Mouse (Mus musculus): ENCODE results near the gene 1810062G17Rik. TPM values are rescaled to one million over a fixed set of nuclear protein-coding genes. Genes with fewer than 3 reads are reported as not detected.

Gene 1810062G17Rik
- polyA plus RNA-seq, 1 experiment from 2014 or later: 1.4 TPM

DNA sequence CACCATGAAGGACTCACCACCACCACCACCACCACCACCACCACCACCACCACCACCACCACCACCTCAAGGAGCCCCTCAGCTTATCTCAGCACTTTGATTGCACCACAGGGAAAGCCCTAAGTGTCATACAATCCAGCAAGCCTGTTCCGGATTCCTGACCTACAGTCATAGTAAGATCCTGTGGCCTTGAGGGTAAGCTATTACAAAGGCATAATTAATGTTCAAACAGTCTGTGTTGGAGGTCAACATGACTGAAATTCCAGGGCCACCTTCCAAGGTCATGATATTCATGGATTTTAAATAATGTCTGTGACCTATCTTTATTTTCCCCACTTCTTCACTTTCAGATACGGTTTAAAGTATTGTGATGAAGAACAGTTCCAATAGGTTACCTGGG lies 4.7 kb downstream of the 1810062G17Rik start:
- Histone ChIP-seq H3K36me3 (no peaks in the 10 kb centered on the region), H3K9me3 (replicated peaks) (no peaks in the 10 kb centered on the region), H3K9ac (no peak overlapping the region), H3K4me2 (no peak overlapping the region), H3K27ac (no peak overlapping the region), H3K27me3 (replicated peaks) (no peaks in the 10 kb centered on the region), H3K4me3 (no peak overlapping the region), H3K4me1 (peaks cover 14% of the 10 kb centered on the region)
- 75% methylated on average over 2 of the region's 2 CpGs for WGBS (ENCODE audit: insufficient replicate concordance)
- no peak for ATAC-seq

DNA sequence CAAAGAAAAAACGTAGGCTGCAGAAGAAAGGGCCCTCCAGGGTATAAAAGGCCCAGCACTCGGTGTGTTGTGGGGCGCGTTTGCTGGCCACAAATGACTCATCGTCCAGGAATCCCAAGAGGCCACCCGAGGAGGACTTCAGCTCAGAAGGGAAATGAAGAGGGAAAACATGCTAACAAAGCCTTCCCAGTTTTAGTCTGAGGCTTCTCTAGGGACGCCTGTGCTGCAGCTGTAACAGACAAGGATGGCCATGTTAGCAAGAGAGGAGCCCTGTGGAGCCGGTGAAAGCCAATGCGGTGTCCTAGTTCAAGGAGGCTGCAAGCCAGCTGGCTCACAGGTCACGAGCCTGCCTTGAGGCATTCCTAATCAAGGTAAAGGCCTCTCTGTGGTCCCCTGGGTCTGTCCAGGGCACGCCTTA lies 6.0 kb downstream of the 1810062G17Rik start:
- WGBS (ENCODE audit: insufficient replicate concordance): 29% methylated on average over 11 of the region's 11 CpGs
- ATAC-seq: no peak
- Histone ChIP-seq H3K9me3 (replicated peaks) (no peaks in the 10 kb centered on the region), H3K4me2 (no peak overlapping the region), H3K27me3 (replicated peaks) (no peaks in the 10 kb centered on the region), H3K4me1 (peaks cover 5% of the 10 kb centered on the region; the same call in 1 of the 2 replicates), H3K9ac (no peak overlapping the region), H3K27ac (no peak overlapping the region), H3K4me3 (no peak overlapping the region), H3K36me3 (no peaks in the 10 kb centered on the region)

DNA sequence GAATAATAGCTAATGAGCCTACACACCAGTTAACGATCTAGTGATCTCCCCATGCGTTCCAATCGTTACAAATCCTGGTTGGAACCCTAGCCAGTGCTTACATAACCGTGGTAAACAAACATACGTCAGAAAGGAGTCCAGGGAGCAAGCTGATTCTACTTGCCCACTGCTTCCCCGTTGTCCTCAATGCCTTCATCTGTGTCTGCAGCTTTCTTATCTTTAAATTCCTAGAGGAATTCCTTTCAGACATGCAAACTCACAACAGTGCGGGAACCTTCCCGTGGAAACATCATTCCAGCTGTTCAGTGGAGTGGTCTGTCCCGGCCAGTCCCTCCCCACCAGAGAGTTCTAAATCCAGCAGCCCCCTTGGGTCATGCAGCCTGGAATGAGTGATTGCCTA lies 7.2 kb downstream of the 1810062G17Rik start:
- H3K27ac ChIP-seq: no peak overlapping the region
- H3K4me2 ChIP-seq: peak overlapping the region; percentile 4; the same call in 1 of the 2 replicates
- no peaks in the 10 kb centered on the region for H3K36me3 ChIP-seq
- no peak overlapping the region for H3K9ac ChIP-seq
- no peaks in the 10 kb centered on the region for H3K27me3 ChIP-seq (replicated peaks)
- peak; percentile 37; the same call in 1 of the 2 replicates for ATAC-seq
- WGBS (ENCODE audit: insufficient replicate concordance): 52% methylated on average over 9 of the region's 9 CpGs
- H3K9me3 ChIP-seq (replicated peaks): no peaks in the 10 kb centered on the region
- H3K4me3 ChIP-seq: no peak overlapping the region
- H3K4me1 ChIP-seq: 0 out of 2 replicates have a peak, but pooled peaks cover 3% of the 10 kb centered on the region

DNA sequence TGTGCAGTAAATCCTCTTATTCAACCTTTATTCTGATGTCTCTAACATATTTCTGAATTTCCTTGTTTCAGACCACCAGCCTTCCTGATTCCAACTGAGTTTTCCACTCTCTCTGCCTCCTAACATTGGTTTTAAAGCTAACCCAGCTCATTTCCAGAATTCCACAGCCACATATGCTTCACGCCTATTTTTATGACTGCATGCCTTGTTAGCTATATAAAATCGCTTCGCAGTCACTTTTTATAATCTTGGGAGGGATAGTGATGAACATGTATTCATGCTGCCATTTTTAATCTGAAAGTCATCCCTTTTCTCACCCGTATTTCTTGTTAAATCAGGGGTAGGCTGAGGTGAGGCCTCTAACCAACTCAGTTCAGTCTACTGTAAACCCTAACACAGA lies 8.6 kb downstream of the 1810062G17Rik start:
- Histone ChIP-seq H3K9me3 (replicated peaks) (no peaks in the 10 kb centered on the region), H3K4me2 (no peak overlapping the region)

DNA sequence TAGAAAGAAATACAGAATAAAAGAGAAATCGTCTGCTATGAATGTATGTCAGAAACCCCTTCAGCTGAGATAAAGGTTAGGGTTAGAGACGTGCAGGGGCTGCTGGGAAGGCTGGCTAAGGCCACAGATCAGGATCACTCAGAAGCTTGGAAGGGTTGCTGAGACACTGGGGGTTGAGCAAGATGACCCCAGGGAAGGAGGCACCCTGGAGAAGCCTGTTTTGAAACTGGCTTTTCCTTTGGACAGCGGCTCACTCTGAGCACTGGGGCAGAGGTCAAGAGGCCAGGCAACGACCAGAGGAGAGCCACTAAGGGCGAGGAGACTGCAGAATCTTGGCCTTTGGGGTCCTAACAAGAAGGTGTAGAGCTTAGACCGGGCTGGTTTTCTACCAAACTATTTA lies 10.4 kb downstream of the 1810062G17Rik start:
- ATAC-seq: no peak
- Histone ChIP-seq H3K36me3 (no peaks in the 10 kb centered on the region), H3K27me3 (replicated peaks) (no peaks in the 10 kb centered on the region), H3K27ac (no peak overlapping the region), H3K9ac (no peak overlapping the region), H3K4me3 (no peak overlapping the region), H3K9me3 (replicated peaks) (no peaks in the 10 kb centered on the region), H3K4me2 (no peak overlapping the region), H3K4me1 (0 out of 2 replicates have a peak, but pooled peaks cover 4% of the 10 kb centered on the region)
- WGBS (ENCODE audit: insufficient replicate concordance): 43% methylated on average over 6 of the region's 6 CpGs

More for the DNA sequence above, 8.6 kb downstream of the 1810062G17Rik start:
- Histone ChIP-seq H3K9ac (no peak overlapping the region), H3K4me3 (no peak overlapping the region), H3K4me1 (0 out of 2 replicates have a peak, but pooled peaks cover 3% of the 10 kb centered on the region), H3K27me3 (replicated peaks) (no peaks in the 10 kb centered on the region), H3K27ac (no peak overlapping the region), H3K36me3 (no peaks in the 10 kb centered on the region)
- 81% methylated on average over 4 of the region's 4 CpGs for WGBS (ENCODE audit: insufficient replicate concordance)
- no peak for ATAC-seq

DNA sequence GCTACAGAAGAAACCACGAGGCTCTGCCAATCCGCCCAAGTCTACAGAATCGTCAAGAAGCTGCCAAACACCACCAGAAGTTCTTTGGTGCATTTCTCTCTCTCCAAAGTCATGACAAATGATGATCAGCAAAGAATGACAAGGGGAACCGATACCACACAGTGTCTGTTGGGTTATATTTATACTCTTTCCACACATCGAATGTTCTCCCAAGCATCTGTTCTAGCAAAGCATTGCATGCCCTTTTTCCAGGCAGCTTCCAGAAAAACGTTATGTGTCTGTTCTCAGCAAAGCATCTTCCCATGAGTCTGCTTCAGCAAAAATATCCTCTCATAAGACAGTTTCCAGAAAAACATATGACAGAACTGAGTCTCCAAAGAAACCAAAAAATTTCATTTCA lies 11.1 kb downstream of the 1810062G17Rik start:
- 58% methylated on average over 6 of the region's 6 CpGs for WGBS (ENCODE audit: insufficient replicate concordance)
- H3K9me3 ChIP-seq (replicated peaks): no peaks in the 10 kb centered on the region
- ATAC-seq: no peak
- no peak overlapping the region for H3K4me2 ChIP-seq
- H3K36me3 ChIP-seq: no peaks in the 10 kb centered on the region
- no peak overlapping the region for H3K27ac ChIP-seq
- H3K27me3 ChIP-seq (replicated peaks): no peaks in the 10 kb centered on the region
- no peak overlapping the region for H3K4me3 ChIP-seq
- no peak overlapping the region for H3K9ac ChIP-seq
- 0 out of 2 replicates have a peak, but pooled peaks cover 8% of the 10 kb centered on the region for H3K4me1 ChIP-seq

DNA sequence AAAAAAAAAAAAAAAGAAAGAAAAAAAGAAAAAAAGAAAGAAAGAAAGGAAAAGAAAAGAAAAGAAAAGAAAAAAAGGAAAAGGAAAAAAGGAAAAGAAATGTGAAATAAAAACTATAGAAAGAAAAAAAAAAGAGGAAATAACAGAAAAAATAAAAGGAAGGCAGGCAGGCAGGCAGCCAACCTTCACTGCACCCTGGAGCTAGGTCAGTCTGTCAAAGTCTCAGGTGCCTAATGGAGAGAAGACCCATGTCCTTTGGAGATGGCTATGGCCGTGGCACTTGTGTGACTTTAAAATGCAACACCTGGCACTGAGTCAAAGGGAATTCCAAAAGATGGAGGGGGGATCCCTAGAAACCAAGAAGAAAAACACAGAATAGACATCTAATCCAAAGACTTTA lies 12.6 kb downstream of the 1810062G17Rik start:
- no peaks in the 10 kb centered on the region for H3K27me3 ChIP-seq (replicated peaks)
- no peak for ATAC-seq
- H3K4me2 ChIP-seq: no peak overlapping the region
- H3K4me3 ChIP-seq: no peak overlapping the region
- no peaks in the 10 kb centered on the region for H3K9me3 ChIP-seq (replicated peaks)
- no peak overlapping the region for H3K9ac ChIP-seq
- 57% methylated on average over 1 of the region's 1 CpGs for WGBS (ENCODE audit: insufficient replicate concordance)
- H3K27ac ChIP-seq: no peak overlapping the region
- H3K36me3 ChIP-seq: no peaks in the 10 kb centered on the region
- H3K4me1 ChIP-seq: peaks cover 14% of the 10 kb centered on the region

DNA sequence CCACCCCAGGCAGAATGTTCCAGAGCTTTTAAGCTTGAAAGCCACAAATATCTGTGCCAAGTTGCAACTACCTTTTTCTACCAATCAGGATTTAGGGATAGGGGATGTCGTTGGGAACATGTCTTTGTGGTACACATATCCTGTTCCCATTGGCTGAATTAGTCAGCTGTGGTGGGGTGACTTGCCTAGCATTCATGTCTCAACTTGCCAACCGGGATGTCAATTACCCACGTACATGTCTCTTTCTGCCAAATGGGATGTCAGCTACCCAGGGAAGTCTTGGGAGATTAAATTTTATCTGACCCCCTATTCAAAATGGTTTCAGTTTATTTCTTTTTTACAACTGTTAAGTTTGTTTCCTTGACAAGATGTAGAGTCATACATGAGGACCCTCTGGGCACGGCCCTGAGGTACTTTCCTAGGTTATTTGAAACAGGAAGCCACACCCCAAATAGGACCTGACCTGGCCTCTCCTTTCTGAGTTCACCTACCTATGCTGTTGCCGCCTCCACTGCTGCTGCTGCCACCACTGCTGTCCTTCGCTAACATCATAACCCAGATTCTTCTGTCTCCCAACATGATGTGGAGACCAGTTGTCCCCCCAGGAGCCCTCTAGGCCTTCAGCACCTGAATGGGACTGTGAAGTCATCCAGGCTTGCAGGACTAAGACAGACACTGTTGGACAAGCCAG lies 13.3 kb downstream of the 1810062G17Rik start:
- H3K9ac ChIP-seq: no peak overlapping the region
- H3K27ac ChIP-seq: no peak overlapping the region
- H3K4me3 ChIP-seq: no peak overlapping the region
- H3K9me3 ChIP-seq (replicated peaks): no peaks in the 10 kb centered on the region
- H3K4me2 ChIP-seq: no peak overlapping the region
- no peaks in the 10 kb centered on the region for H3K27me3 ChIP-seq (replicated peaks)
- no peaks in the 10 kb centered on the region for H3K36me3 ChIP-seq
- no peak for ATAC-seq
- H3K4me1 ChIP-seq: peaks cover 14% of the 10 kb centered on the region
- WGBS (ENCODE audit: insufficient replicate concordance): 65% methylated on average over 6 of the region's 6 CpGs

DNA sequence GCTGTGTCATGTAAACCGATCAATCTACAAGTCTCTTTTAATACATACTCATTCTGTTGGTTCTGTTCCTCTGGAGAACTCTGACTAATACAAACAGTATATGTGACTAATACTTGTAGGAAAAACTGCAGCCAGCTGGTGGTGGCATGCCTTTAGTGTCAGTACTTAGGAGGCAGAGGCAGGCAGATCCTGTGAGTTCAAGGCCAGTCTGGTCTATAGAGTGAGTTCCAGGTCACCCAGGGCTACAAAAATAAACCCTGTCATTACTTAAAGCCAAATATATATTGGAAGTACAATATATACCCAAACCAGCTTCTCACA lies 13.8 kb downstream of the 1810062G17Rik start:
- Histone ChIP-seq H3K36me3 (no peaks in the 10 kb centered on the region), H3K4me1 (peaks cover 14% of the 10 kb centered on the region), H3K4me3 (no peak overlapping the region), H3K27ac (no peak overlapping the region), H3K9ac (no peak overlapping the region), H3K27me3 (replicated peaks) (no peaks in the 10 kb centered on the region), H3K4me2 (no peak overlapping the region), H3K9me3 (replicated peaks) (no peaks in the 10 kb centered on the region)
- ATAC-seq: no peak
- WGBS (ENCODE audit: insufficient replicate concordance): 81% methylated on average over 1 of the region's 1 CpGs

DNA sequence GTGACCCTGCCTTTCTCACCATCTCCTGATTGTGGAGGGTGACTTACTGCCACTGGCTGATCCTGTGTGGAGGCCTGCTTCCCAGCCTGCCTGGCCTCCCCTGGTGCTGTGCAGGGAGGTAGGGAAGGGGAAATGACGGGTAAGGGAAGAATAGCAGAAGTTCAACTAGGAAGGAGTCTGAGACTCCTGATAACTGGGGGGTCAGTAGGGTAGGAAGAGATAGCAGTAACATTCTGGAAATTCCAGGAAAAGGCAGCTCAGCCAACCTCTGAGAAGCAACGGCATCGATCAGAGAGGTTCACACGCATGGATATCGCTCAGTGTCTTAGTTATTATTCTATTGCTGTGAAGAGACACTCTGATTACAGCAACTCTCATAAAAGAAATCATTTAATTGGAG lies 15.8 kb downstream of the 1810062G17Rik start:
- no peak overlapping the region for H3K4me3 ChIP-seq
- WGBS (ENCODE audit: insufficient replicate concordance): 28% methylated on average over 5 of the region's 5 CpGs

DNA sequence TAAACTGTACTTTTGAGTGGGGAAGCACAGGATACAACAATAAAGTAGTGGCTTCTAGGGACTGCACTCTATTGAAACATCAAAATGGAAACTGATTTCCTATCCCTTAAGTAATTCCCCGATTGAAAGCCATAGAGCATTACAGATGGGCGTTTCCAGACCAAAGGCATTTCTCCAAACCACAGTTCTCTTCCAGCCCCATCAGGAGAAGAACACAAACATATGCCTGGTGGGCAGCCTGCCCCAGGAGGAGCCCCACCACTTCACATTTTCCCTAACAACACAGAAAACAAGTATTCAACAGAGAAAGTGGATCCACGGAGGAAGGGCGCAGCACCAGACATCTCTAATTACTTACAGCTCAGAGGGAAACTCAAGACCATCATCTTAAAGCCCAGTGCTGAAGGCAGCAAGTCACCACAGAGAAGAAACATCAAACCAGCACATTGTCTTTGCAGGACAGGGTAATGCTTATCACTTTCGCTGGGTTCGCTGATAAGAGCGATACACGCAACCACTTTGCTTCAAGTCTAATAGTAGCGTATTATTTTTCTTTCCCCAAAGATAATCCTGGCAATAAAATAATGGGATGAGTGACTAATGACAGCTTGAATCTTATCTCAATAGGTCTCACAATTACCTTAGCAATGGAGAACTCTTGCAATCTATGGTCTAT lies 17.1 kb downstream of the 1810062G17Rik start:
- Histone ChIP-seq H3K27ac (no peak overlapping the region), H3K4me3 (no peak overlapping the region), H3K9ac (no peak overlapping the region), H3K4me2 (no peak overlapping the region), H3K27me3 (replicated peaks) (0 out of 2 replicates have a peak, but pooled peaks cover 6% of the 10 kb centered on the region), H3K4me1 (peaks cover 10% of the 10 kb centered on the region), H3K9me3 (replicated peaks) (no peaks in the 10 kb centered on the region), H3K36me3 (no peaks in the 10 kb centered on the region)
- WGBS (ENCODE audit: insufficient replicate concordance): 44% methylated on average over 9 of the region's 9 CpGs
- no peak for ATAC-seq

More for the DNA sequence above, 15.8 kb downstream of the 1810062G17Rik start:
- Histone ChIP-seq H3K9ac (no peak overlapping the region), H3K36me3 (no peaks in the 10 kb centered on the region), H3K27ac (no peak overlapping the region), H3K27me3 (replicated peaks) (0 out of 2 replicates have a peak, but pooled peaks cover 4% of the 10 kb centered on the region), H3K4me2 (no peak overlapping the region), H3K4me1 (peaks cover 10% of the 10 kb centered on the region), H3K9me3 (replicated peaks) (no peaks in the 10 kb centered on the region)
- ATAC-seq: no peak

DNA sequence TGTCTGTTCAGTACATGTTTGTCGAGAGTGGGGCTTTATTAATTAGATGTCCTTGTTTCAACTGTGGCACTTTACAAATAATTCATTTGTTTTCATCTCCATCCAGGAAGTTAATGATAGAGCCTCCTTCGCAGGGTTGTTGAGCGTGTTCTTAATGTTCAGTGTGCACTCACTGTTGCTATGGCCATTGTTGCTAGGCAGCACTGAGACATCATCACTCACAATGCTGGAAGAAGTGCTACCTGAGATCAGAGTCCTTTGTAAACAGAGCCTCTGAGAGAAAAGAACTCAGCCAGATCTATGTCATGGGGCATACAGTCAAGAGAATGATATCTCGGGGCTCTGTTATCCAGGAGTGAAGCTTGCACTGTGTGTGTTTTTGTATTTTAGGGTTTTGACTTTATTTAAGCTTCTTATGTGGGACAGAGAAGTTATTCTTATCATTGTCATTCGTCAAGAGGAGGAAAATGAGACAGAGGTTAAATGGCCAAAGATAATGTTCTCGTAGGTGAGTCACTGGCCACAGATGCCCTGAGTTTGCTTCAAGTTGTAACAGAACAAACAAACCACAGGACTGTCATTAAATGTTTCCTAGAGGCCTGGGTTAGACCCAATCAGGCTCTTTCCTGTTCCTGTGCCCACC lies 18.0 kb downstream of the 1810062G17Rik start:
- WGBS (ENCODE audit: insufficient replicate concordance): 49% methylated on average over 6 of the region's 6 CpGs

More for the DNA sequence above, 18.0 kb downstream of the 1810062G17Rik start:
- Histone ChIP-seq H3K27ac (no peak overlapping the region), H3K4me1 (peaks cover 10% of the 10 kb centered on the region), H3K4me2 (no peak overlapping the region), H3K27me3 (replicated peaks) (0 out of 2 replicates have a peak, but pooled peaks cover 6% of the 10 kb centered on the region), H3K9ac (no peak overlapping the region), H3K9me3 (replicated peaks) (no peaks in the 10 kb centered on the region), H3K36me3 (no peaks in the 10 kb centered on the region), H3K4me3 (no peak overlapping the region)
- no peak for ATAC-seq
